30 mouse cellular contexts compared by ENCODE assay signal in the genomic region with DNA sequence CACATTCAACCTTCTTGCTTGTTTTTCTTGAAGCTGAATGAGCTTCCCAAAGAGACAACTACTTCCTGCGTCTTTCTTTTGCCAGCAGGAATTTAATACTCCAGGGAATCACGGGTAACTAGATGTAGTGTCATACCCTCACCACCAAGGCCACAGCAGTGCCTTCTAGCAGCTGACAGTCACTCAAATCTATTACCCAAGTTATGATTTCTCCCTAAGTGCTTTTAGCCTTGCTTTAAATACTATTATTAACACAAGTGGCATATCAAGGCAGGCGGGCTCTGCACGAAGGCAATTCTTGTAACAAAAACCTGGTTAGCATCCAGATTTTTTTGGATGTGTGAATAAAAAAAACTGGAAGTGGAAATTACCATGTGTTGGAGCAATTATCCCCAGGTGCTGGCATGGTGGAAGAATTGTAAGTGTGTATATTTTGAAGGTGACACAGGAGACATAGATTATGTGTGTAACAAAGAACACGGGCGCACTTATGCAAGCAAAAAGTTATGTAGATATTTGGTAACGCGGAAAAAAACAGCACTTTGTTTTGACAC. TPM values are rescaled to one million over a fixed set of nuclear protein-coding genes. Genes with fewer than 3 reads are reported as not detected.
"Had no signal": no experiment of that assay in that cellular context is flagged by ENCODE, and none has a peak within 500 bp of the region (broad histone marks: within the 10 kb centered on the region; RNA-seq: fewer than 3 reads in every experiment).

No protein-coding gene starts in this region.

- H3K9me3 ChIP-seq: heart, embryonic 10.5 days; heart, embryonic 12.5 days; hindbrain, embryonic 10.5 days; hindbrain, embryonic 12.5 days; intestine, embryonic 15.5 days; limb, embryonic 13.5 days; limb, embryonic 15.5 days; liver, embryonic 12.5 days had no signal

- H3K36me3 ChIP-seq: heart, embryonic 10.5 days; heart, embryonic 12.5 days; hindbrain, embryonic 10.5 days; hindbrain, embryonic 12.5 days; intestine, embryonic 15.5 days; limb, embryonic 13.5 days; limb, embryonic 15.5 days; liver, embryonic 12.5 days had no signal

- DNase-seq: gastrocnemius, adult 2 months; gastrocnemius, postnatal 10 days; gastrocnemius, postnatal 25 days; heart, adult 2 months; heart, postnatal 10 days; heart, postnatal 4 days; kidney, adult 18-20 months; kidney, adult 8-10 months; kidney, postnatal 10 days; kidney, postnatal 25 days; kidney, postnatal 4 days; left cerebral cortex, postnatal 4 days had no signal

- H3K4me1 ChIP-seq: heart, embryonic 10.5 days; heart, embryonic 12.5 days; hindbrain, embryonic 12.5 days; intestine, embryonic 15.5 days; liver, embryonic 12.5 days had no signal

- H3K27me3 ChIP-seq: intestine, embryonic 15.5 days; limb, embryonic 15.5 days had no signal

- ATAC-seq: hindbrain, embryonic 16.5 days; inflammation-experienced regulatory T-cells, adult 6 months; intestine, embryonic 15.5 days; intestine, postnatal 0 days; liver, embryonic 12.5 days had no signal

- H3K9ac ChIP-seq: heart, embryonic 12.5 days; hindbrain, embryonic 12.5 days; hindbrain, embryonic 14.5 days; intestine, embryonic 15.5 days; limb, embryonic 13.5 days; limb, embryonic 15.5 days; liver, embryonic 12.5 days; liver, embryonic 14.5 days had no signal

- H3K4me3 ChIP-seq: gastrocnemius, adult 2 months; heart, adult 2 months; heart, embryonic 10.5 days; heart, embryonic 12.5 days; hindbrain, embryonic 10.5 days; hindbrain, embryonic 12.5 days; intestine, embryonic 15.5 days; layer of hippocampus, adult 2 months; left cerebral cortex, adult 2 months; limb, embryonic 13.5 days; limb, embryonic 15.5 days; liver, embryonic 12.5 days had no signal

- H3K27ac ChIP-seq: gastrocnemius, adult 2 months; heart, adult 2 months; heart, embryonic 10.5 days; hindbrain, embryonic 10.5 days; hindbrain, embryonic 12.5 days; hindbrain, embryonic 14.5 days; intestine, embryonic 15.5 days; layer of hippocampus, adult 2 months; left cerebral cortex, adult 2 months; limb, embryonic 13.5 days; limb, embryonic 15.5 days; liver, embryonic 12.5 days; liver, embryonic 14.5 days had no signal

- H3K4me2 ChIP-seq: heart, embryonic 12.5 days; hindbrain, embryonic 12.5 days; hindbrain, embryonic 14.5 days; intestine, embryonic 15.5 days; limb, embryonic 13.5 days; limb, embryonic 15.5 days; liver, embryonic 12.5 days had no signal

RNA-seq across cellular contexts. Expression of gene Prokr2, which starts 5.4 kb away (rescaled TPM):
- total RNA-seq: gastrocnemius, adult 2 months; gastrocnemius, postnatal 10 days; gastrocnemius, postnatal 25 days; gastrocnemius, postnatal 4 days; granulocyte monocyte progenitor cell, adult 5-6 weeks; liver, adult 2 months had no signal
- polyA plus RNA-seq: liver, adult 2 months had no signal
